Mouse (Mus musculus): ENCODE results near the gene Ndufaf2. TPM values are rescaled to one million over a fixed set of nuclear protein-coding genes. Genes with fewer than 3 reads are reported as not detected.

Gene Ndufaf2
- total and polyA plus RNA-seq, 2 experiments from 2014 or later = 62.5 TPM; not detected in 1

GRCm38 (mm10) chr13:107976886-107977656 lies 181.4 kb downstream of the Ndufaf2 start:
- DNase-seq (ENCODE audit: low spot score) (no peak), ATAC-seq (ENCODE audit: insufficient read depth, low read depth) (no peak)
- Histone ChIP-seq H3K4me3 (ENCODE audit: low read depth, low read length) (no peak overlapping the region), H3K27ac (ENCODE audit: low read depth) (no peak overlapping the region), H3K9me3 (replicated peaks; ENCODE audit: control insufficient read depth, low read length) (no peaks in the 10 kb centered on the region), H3K4me2 (ENCODE audit: low read depth, low read length) (no peak overlapping the region), H3K4me1 (ENCODE audit: control insufficient read depth, insufficient read depth) (no peaks in the 10 kb centered on the region), H3K27me3 (ENCODE audit: control insufficient read depth, insufficient read depth, low read length) (no peaks in the 10 kb centered on the region), H3K9ac (replicated peaks; ENCODE audit: low read depth, low read length) (no peak overlapping the region), H3K36me3 (replicated peaks; ENCODE audit: control insufficient read depth, insufficient read depth, low read length) (no peaks in the 10 kb centered on the region)
- no peak for TF ChIP-seq EP300 (IDR thresholded peaks at IDR 0.05; ENCODE audit: low read depth)
- no peak for TF ChIP-seq CTCF (IDR thresholded peaks at IDR 0.05; ENCODE audit: low read depth)
- WGBS = 85% methylated on average over 16 of the region's 16 CpGs

DNA sequence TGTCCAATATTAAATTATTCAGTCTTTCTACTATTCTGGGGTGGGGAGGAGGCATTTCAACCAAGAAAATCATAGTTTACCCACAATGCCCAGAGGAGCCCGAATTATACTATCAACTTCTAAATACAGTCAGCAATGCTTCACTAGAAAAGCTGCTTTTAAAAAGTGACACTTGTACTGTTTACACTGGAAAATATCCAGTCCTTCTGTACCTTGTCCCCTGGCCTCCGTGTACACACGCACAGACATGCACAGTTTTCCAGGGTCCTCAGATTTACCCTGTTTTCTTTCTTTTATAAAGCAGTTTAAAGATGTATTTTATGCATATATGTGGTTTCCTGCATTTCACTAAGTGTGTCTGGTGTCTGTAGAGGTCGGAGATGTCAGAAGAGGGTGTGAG lies 186.0 kb downstream of the Ndufaf2 start:
- Histone ChIP-seq H3K9ac (replicated peaks; ENCODE audit: low read depth, low read length) (no peak overlapping the region), H3K9me3 (replicated peaks; ENCODE audit: control insufficient read depth, low read length) (no peaks in the 10 kb centered on the region), H3K36me3 (replicated peaks; ENCODE audit: control insufficient read depth, insufficient read depth, low read length) (no peaks in the 10 kb centered on the region), H3K27me3 (ENCODE audit: control insufficient read depth, insufficient read depth, low read length) (no peaks in the 10 kb centered on the region), H3K4me3 (ENCODE audit: low read depth, low read length) (no peak overlapping the region), H3K4me1 (ENCODE audit: control insufficient read depth, insufficient read depth) (peaks cover 6% of the 10 kb centered on the region; the same call in 1 of the 2 replicates), H3K4me2 (ENCODE audit: low read depth, low read length) (no peak overlapping the region), H3K27ac (ENCODE audit: low read depth) (no peak overlapping the region)
- ATAC-seq (ENCODE audit: insufficient read depth, low read depth) = no peak
- 72% methylated on average over 4 of the region's 4 CpGs for WGBS
- no peak for DNase-seq (ENCODE audit: low spot score)
- TF ChIP-seq EP300 (IDR thresholded peaks at IDR 0.05; ENCODE audit: low read depth) (no peak), CTCF (IDR thresholded peaks at IDR 0.05; ENCODE audit: low read depth) (no peak)

DNA sequence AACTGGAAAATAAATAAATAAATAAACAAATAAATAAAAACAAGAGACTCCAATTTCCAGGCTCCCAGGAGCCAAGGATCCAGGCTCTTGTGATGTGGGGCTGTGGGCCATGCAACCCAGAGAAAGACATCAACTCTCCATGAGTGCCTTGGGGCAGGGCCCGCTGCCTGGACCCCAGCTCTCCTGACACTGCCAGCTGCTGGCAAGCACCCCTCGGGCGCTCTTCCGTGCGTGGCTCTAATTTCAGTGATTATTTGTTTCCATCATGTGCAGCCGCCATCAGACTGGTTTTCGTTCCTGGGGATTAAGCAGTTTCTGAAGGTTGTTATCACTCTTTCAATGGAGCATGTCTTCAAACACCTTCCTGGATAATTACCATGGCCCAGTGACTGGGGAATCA lies 186.6 kb downstream of the Ndufaf2 start:
- no peak overlapping the region for H3K27ac ChIP-seq (ENCODE audit: low read depth)
- no peak for ATAC-seq (ENCODE audit: insufficient read depth, low read depth)
- TF ChIP-seq CTCF (IDR thresholded peaks at IDR 0.05; ENCODE audit: low read depth) = no peak
- TF ChIP-seq EP300 (IDR thresholded peaks at IDR 0.05; ENCODE audit: low read depth) = no peak
- no peak for DNase-seq (ENCODE audit: low spot score)
- no peak overlapping the region for H3K4me2 ChIP-seq (ENCODE audit: low read depth, low read length)
- H3K36me3 ChIP-seq (replicated peaks; ENCODE audit: control insufficient read depth, insufficient read depth, low read length) = no peaks in the 10 kb centered on the region
- peaks cover 6% of the 10 kb centered on the region; the same call in 1 of the 2 replicates for H3K4me1 ChIP-seq (ENCODE audit: control insufficient read depth, insufficient read depth)
- no peaks in the 10 kb centered on the region for H3K9me3 ChIP-seq (replicated peaks; ENCODE audit: control insufficient read depth, low read length)
- WGBS = 55% methylated on average over 7 of the region's 7 CpGs
- no peak overlapping the region for H3K4me3 ChIP-seq (ENCODE audit: low read depth, low read length)
- no peak overlapping the region for H3K9ac ChIP-seq (replicated peaks; ENCODE audit: low read depth, low read length)
- H3K27me3 ChIP-seq (ENCODE audit: control insufficient read depth, insufficient read depth, low read length) = no peaks in the 10 kb centered on the region

DNA sequence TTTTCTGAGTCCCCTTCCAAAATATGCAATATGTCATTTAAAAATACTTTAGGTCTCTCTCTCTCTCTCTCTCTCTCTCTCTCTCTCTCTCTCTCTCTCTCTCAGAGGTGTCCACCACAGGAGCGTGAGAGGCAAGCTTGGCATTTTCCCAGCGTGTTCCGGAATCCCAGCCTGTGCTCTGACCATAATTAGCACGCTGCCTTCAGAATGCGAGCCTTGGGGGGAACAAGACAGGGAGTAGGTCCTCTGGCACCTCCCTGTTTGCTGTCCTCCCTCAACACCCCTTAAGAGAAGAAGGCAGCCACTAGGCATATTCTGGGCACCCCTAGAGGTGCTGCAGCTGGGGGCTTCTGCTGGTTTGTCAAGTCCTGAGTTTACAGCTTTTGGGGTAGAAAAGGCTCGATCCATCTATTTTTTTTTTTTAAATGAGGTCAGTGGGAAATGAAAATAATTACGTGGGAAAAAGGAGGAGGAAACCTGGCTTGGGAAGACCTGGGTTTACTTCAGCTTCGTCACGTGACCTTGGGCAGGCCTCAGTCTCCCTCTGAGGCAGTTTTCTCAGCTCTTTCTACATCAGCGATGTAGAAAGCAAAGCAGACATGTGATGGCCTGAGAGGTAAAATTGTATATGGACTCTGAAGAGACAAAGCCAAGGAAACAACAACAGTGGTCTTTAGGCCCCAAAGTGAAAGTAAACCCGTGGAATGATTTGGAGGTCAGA lies 187.8 kb downstream of the Ndufaf2 start:
- DNase-seq (ENCODE audit: low spot score) (peak; percentile 72), ATAC-seq (ENCODE audit: insufficient read depth, low read depth) (peak; percentile 86)
- Histone ChIP-seq H3K4me3 (ENCODE audit: low read depth, low read length) (no peak overlapping the region), H3K27ac (ENCODE audit: low read depth) (no peak overlapping the region), H3K4me1 (ENCODE audit: control insufficient read depth, insufficient read depth) (peaks cover 6% of the 10 kb centered on the region; the same call in 1 of the 2 replicates), H3K9me3 (replicated peaks; ENCODE audit: control insufficient read depth, low read length) (no peaks in the 10 kb centered on the region), H3K27me3 (ENCODE audit: control insufficient read depth, insufficient read depth, low read length) (no peaks in the 10 kb centered on the region), H3K36me3 (replicated peaks; ENCODE audit: control insufficient read depth, insufficient read depth, low read length) (no peaks in the 10 kb centered on the region), H3K4me2 (ENCODE audit: low read depth, low read length) (peak overlapping the region; percentile 44), H3K9ac (replicated peaks; ENCODE audit: low read depth, low read length) (no peak overlapping the region)
- TF ChIP-seq EP300 (IDR thresholded peaks at IDR 0.05; ENCODE audit: low read depth) = no peak
- TF ChIP-seq CTCF (IDR thresholded peaks at IDR 0.05; ENCODE audit: low read depth) = no peak
- 42% methylated on average over 11 of the region's 11 CpGs for WGBS

- Histone ChIP-seq H3K27me3 (ENCODE audit: control insufficient read depth, insufficient read depth, low read length) (no peaks in the 10 kb centered on the region), H3K4me3 (ENCODE audit: low read depth, low read length) (no peak overlapping the region), H3K9me3 (replicated peaks; ENCODE audit: control insufficient read depth, low read length) (no peaks in the 10 kb centered on the region), H3K4me1 (ENCODE audit: control insufficient read depth, insufficient read depth) (peaks cover 6% of the 10 kb centered on the region; the same call in 1 of the 2 replicates), H3K9ac (replicated peaks; ENCODE audit: low read depth, low read length) (no peak overlapping the region), H3K36me3 (replicated peaks; ENCODE audit: control insufficient read depth, insufficient read depth, low read length) (no peaks in the 10 kb centered on the region), H3K4me2 (ENCODE audit: low read depth, low read length) (peak overlapping the region; percentile 44), H3K27ac (ENCODE audit: low read depth) (no peak overlapping the region)
- 15% methylated on average over 7 of the region's 7 CpGs for WGBS
- TF ChIP-seq CTCF (IDR thresholded peaks at IDR 0.05; ENCODE audit: low read depth) (no peak), EP300 (IDR thresholded peaks at IDR 0.05; ENCODE audit: low read depth) (no peak)
- no peak for ATAC-seq (ENCODE audit: insufficient read depth, low read depth)
- DNase-seq (ENCODE audit: low spot score) = no peak
These were observed 188.4 kb downstream of the Ndufaf2 start for GRCm38 (mm10) chr13:107969961-107970391.
